Mouse (Mus musculus) brain, embryonic 14.5 days (tissue): ENCODE measurements around the gene Cdh13.

ENCODE experiments used
- CTCF ChIP-seq: fragments of 200-500 bp; IDR thresholded peaks from 2 replicates; pipeline ENCODE4 v1.5.1; 2012; ENCODE audit warnings: inconsistent platforms, mild to moderate bottlenecking, moderate library complexity, borderline replicate concordance; ENCODE audit not compliant: insufficient read depth, insufficient read length; ENCODE audit errors: extremely low read depth
- POLR2A ChIP-seq: fragments of 200-500 bp; IDR thresholded peaks from 2 replicates; pipeline ENCODE4 v1.6.1; 2012; ENCODE audit warnings: mild to moderate bottlenecking, inconsistent platforms, borderline replicate concordance; ENCODE audit not compliant: poor library complexity, insufficient read depth, insufficient read length, severe bottlenecking; ENCODE audit errors: extremely low read depth

DNA sequence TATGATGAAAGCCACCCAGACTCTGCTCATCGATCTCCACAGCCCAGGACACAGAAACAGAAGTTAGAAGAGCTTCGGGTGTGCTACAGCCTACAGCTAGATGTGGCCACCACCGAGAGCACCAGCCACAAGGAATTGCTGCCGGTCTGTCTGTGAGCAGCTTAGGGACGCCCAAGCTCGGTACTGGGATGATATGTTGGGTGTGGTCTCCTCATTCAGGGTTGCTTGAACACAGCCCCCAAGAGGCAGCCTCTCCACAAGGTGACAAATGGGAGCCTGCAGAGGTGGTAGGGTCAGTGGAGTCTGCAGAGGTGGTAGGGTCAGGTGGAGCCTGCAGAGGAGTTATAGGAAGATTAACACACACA lies 1070.1 kb downstream of the Cdh13 start:
- TF ChIP-seq CTCF (no peak), POLR2A (no peak)
